ENCODE assay signal across 8 mouse cellular contexts in genomic region chr7:127769651-127770038, GRCm38 (mm10). TPM values are rescaled to one million over a fixed set of nuclear protein-coding genes. Genes with fewer than 3 reads are reported as not detected.
A peak's percentile ranks its signal among the peaks of the same experiment; 100 is the strongest.
DNase-seq lines count a peak whose midpoint lies in the region; ATAC-seq and TF ChIP-seq lines count a peak whose summit lies in the region.

TSS of gene Orai3 (plus strand) at chr7:127769815.

- TF ChIP-seq CTCF in E14TG2a.4 (conservative IDR thresholded peaks at IDR 0.05; ENCODE audit: low read length) = no peak
- no peak for TF ChIP-seq CTCF in lung, adult 2 months (IDR thresholded peaks at IDR 0.05; ENCODE audit: insufficient read depth, low read length)

- DNase-seq in cerebellum, adult 11 months = peak; percentile 75
- peak; percentile 75 for DNase-seq in forebrain, embryonic 14.5 days (ENCODE audit: low spot score)
- peak; percentile 92 for DNase-seq in heart, postnatal 10 days
- no peak for DNase-seq in large intestine, adult 2 months (ENCODE audit: low read depth, low spot score)
- peak; percentile 92 for DNase-seq in lung, adult 2 months
- DNase-seq in thymus, adult 18-20 months = peak; percentile 67 to 70

- H3K27me3 ChIP-seq in E14TG2a.4 (ENCODE audit: insufficient read depth, low read length) = no peaks in the 10 kb centered on the region
- H3K27me3 ChIP-seq in forebrain, embryonic 14.5 days (replicated peaks; ENCODE audit: control insufficient read depth, insufficient read depth, low read length) = no peaks in the 10 kb centered on the region
- H3K27me3 ChIP-seq in neural tube, embryonic 15.5 days (replicated peaks) = no peaks in the 10 kb centered on the region

- H3K36me3 ChIP-seq in E14TG2a.4 (ENCODE audit: insufficient read depth, low read length) = peaks cover 50% of the 10 kb centered on the region
- peaks cover 38% of the 10 kb centered on the region for H3K36me3 ChIP-seq in forebrain, embryonic 14.5 days (ENCODE audit: control insufficient read depth, insufficient read depth, low read length)
- peaks cover 42% of the 10 kb centered on the region for H3K36me3 ChIP-seq in neural tube, embryonic 15.5 days

- peak within 1 kb of the TSS; percentile 87 for H3K4me3 ChIP-seq in E14TG2a.4 (replicated peaks; ENCODE audit: low read length)
- H3K4me3 ChIP-seq in forebrain, embryonic 14.5 days (ENCODE audit: low read depth, low read length) = peak within 1 kb of the TSS; percentile 38
- peak within 1 kb of the TSS; percentile 99 for H3K4me3 ChIP-seq in lung, adult 2 months (replicated peaks; ENCODE audit: extremely low read depth, low read depth, low read length)
- peak within 1 kb of the TSS; percentile 51 for H3K4me3 ChIP-seq in neural tube, embryonic 15.5 days (replicated peaks)

- peak; percentile 98 for TF ChIP-seq POLR2A in lung, adult 2 months (IDR thresholded peaks at IDR 0.05; ENCODE audit: borderline replicate concordance, extremely low read depth, low read depth, low read length)

- H3K9me3 ChIP-seq in E14TG2a.4 (ENCODE audit: low read length) = no peaks in the 10 kb centered on the region
- H3K9me3 ChIP-seq in forebrain, embryonic 14.5 days (replicated peaks; ENCODE audit: control insufficient read depth, low read length) = no peaks in the 10 kb centered on the region
- no peaks in the 10 kb centered on the region for H3K9me3 ChIP-seq in neural tube, embryonic 15.5 days (replicated peaks)

- peak within 1 kb of the TSS; percentile 52; the same call in 1 of the 2 replicates for H3K27ac ChIP-seq in forebrain, embryonic 14.5 days (ENCODE audit: low read depth, low read length)
- H3K27ac ChIP-seq in neural tube, embryonic 15.5 days (replicated peaks) = peak within 1 kb of the TSS; percentile 82

- intact Hi-C loops in heart, postnatal 10 days (cut with DNase I) = loop anchor here (5.0 kb wide), 1 partner anchor 168 kb away; no protein-coding TSS in a partner anchor

- H3K9ac ChIP-seq in forebrain, embryonic 14.5 days (ENCODE audit: low read length) = peak within 1 kb of the TSS; percentile 73
- H3K9ac ChIP-seq in neural tube, embryonic 15.5 days (replicated peaks) = peak within 1 kb of the TSS; percentile 60

- H3K4me1 ChIP-seq in E14TG2a.4 (replicated peaks; ENCODE audit: low read depth, low read length) = peaks cover 85% of the 10 kb centered on the region
- peaks cover 21% of the 10 kb centered on the region; the same call in 1 of the 2 replicates for H3K4me1 ChIP-seq in forebrain, embryonic 14.5 days (ENCODE audit: control insufficient read depth, insufficient read depth, low read length)
- H3K4me1 ChIP-seq in lung, adult 2 months (ENCODE audit: control insufficient read depth, insufficient read depth, low read length) = peaks cover 6% of the 10 kb centered on the region
- peaks cover 35% of the 10 kb centered on the region for H3K4me1 ChIP-seq in neural tube, embryonic 15.5 days

- peak; percentile 75 for ATAC-seq in forebrain, embryonic 14.5 days
- peak; percentile 63 for ATAC-seq in neural tube, embryonic 15.5 days (ENCODE audit: low FRiP score)

- peak within 1 kb of the TSS; percentile 80 for H3K4me2 ChIP-seq in forebrain, embryonic 14.5 days (ENCODE audit: low read length)
- H3K4me2 ChIP-seq in neural tube, embryonic 15.5 days = peak within 1 kb of the TSS; percentile 77

- under 1% methylated on average over 24 of the region's 24 CpGs for WGBS in forebrain, embryonic 14.5 days
- 2% methylated on average over 24 of the region's 24 CpGs for WGBS in large intestine, adult 2 months
- WGBS in lung, adult 2 months = under 1% methylated on average over 24 of the region's 24 CpGs
- 0% methylated on average over 24 of the region's 24 CpGs for WGBS in neural tube, embryonic 15.5 days

RNA-seq across cellular contexts. Expression of gene Orai3, which starts in this region (rescaled TPM):
- 3.3 and 4.2 TPM in 2 replicates for polyA plus RNA-seq in forebrain, embryonic 14.5 days (2014; fragmentation: Nextera tagmentation; extraction: Ambion mirVana)
- total RNA-seq in heart, postnatal 10 days (2021) = 10 to 100 TPM; 18.0 to 20.9 TPM
- polyA plus RNA-seq in large intestine, adult 2 months (2012; rRNA removed) = 15.7 and 20.5 TPM in 2 replicates
- polyA plus RNA-seq in lung, adult 2 months (2012; rRNA removed) = 39.1 and 45.6 TPM in 2 replicates
- polyA plus RNA-seq in neural tube, embryonic 15.5 days (2015; fragmentation: Nextera tagmentation; extraction: Ambion mirVana) = 8.6 and 13.5 TPM in 2 replicates

Comparison
In these comparisons a context has a peak if more than half of its experiments do, and no peak if none do; other contexts are left out.
1. H3K4me3 ChIP-seq: peak in every context shown above with its lines; median percentile 99 in lung, adult 2 months; 87 in E14TG2a.4; 51 in neural tube, embryonic 15.5 days; 38 in forebrain, embryonic 14.5 days.